Mouse (Mus musculus): ENCODE measurements around the gene Accs. TPM values are rescaled to one million over a fixed set of nuclear protein-coding genes. Genes with fewer than 3 reads are reported as not detected.

Accs gene
- polyA plus RNA-seq, 1 experiment from 2014 or later = 4.0 TPM

DNA sequence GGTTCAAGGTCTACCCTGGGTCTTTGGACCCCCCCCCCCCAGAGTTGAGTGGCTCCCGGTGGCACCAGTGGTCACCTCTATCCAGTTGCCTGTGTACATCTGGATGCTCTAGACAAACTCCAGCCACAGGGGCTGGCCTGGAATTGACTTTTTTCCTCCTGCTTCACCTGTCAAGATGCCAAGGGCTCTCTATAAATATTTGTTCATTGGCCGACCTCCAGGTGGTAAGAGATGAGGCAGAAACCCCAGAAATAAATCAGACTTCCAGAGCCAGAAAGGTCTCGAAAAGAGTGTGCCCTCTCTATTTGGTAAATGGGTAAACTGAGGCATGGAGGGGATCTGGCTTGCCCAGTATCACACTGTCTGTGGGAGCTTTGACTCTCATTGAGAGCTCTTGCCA lies 31.2 kb upstream of the Accs start:
- Histone ChIP-seq H3K36me3 (ENCODE audit: control insufficient read depth, insufficient read depth, low read length) (no peaks in the 10 kb centered on the region), H3K27ac (ENCODE audit: low read depth, low read length) (no peak overlapping the region), H3K4me2 (ENCODE audit: low read length) (no peak overlapping the region), H3K27me3 (replicated peaks; ENCODE audit: control insufficient read depth, insufficient read depth, low read length) (no peaks in the 10 kb centered on the region), H3K4me1 (ENCODE audit: control insufficient read depth, insufficient read depth, low read depth, low read length) (no peaks in the 10 kb centered on the region), H3K9ac (ENCODE audit: low read depth, low read length) (no peak overlapping the region), H3K9me3 (ENCODE audit: control insufficient read depth, low read length) (no peaks in the 10 kb centered on the region), H3K4me3 (ENCODE audit: low read length) (no peak overlapping the region)
- WGBS = 81% methylated on average over 3 of the region's 3 CpGs
- ATAC-seq = no peak

DNA sequence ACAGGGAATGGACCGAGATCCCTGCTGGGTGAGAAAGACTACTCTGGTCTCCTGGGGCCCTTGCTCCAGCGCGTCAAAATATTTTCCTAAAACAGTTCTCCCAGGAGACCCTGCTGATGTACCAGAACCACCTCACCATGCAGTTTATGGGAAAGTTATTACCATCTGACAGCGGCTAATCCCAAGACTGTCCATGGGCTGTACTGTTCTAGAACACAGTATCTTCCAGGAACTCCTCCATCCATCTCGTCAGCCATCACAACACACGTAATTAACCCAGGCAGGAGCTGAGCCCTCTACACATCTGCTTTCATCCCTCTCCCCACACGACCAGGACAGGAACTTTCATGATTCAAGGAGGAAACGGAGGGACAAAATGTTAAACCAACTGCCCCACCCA lies 30.7 kb upstream of the Accs start:
- H3K4me2 ChIP-seq (ENCODE audit: low read length) = no peak overlapping the region
- no peaks in the 10 kb centered on the region for H3K9me3 ChIP-seq (ENCODE audit: control insufficient read depth, low read length)
- H3K27me3 ChIP-seq (replicated peaks; ENCODE audit: control insufficient read depth, insufficient read depth, low read length) = no peaks in the 10 kb centered on the region
- no peak overlapping the region for H3K27ac ChIP-seq (ENCODE audit: low read depth, low read length)
- no peak for ATAC-seq
- no peaks in the 10 kb centered on the region for H3K36me3 ChIP-seq (ENCODE audit: control insufficient read depth, insufficient read depth, low read length)
- no peak overlapping the region for H3K9ac ChIP-seq (ENCODE audit: low read depth, low read length)
- no peaks in the 10 kb centered on the region for H3K4me1 ChIP-seq (ENCODE audit: control insufficient read depth, insufficient read depth, low read depth, low read length)
- H3K4me3 ChIP-seq (ENCODE audit: low read length) = no peak overlapping the region
- 61% methylated on average over 8 of the region's 8 CpGs for WGBS

- ATAC-seq = no peak
- Histone ChIP-seq H3K27ac (ENCODE audit: low read depth, low read length) (no peak overlapping the region), H3K4me3 (ENCODE audit: low read length) (no peak overlapping the region), H3K9ac (ENCODE audit: low read depth, low read length) (no peak overlapping the region), H3K9me3 (ENCODE audit: control insufficient read depth, low read length) (no peaks in the 10 kb centered on the region), H3K4me2 (ENCODE audit: low read length) (no peak overlapping the region), H3K27me3 (replicated peaks; ENCODE audit: control insufficient read depth, insufficient read depth, low read length) (no peaks in the 10 kb centered on the region), H3K36me3 (ENCODE audit: control insufficient read depth, insufficient read depth, low read length) (no peaks in the 10 kb centered on the region), H3K4me1 (ENCODE audit: control insufficient read depth, insufficient read depth, low read depth, low read length) (peaks cover 9% of the 10 kb centered on the region)
- WGBS = 74% methylated on average over 5 of the region's 5 CpGs
Measured at GRCm38 (mm10) chr2:93877005-93877404, 27.3 kb upstream of the Accs start.

GRCm38 (mm10) chr2:93874606-93875005 lies 24.9 kb upstream of the Accs start:
- ATAC-seq = peak; percentile 24; the same call in 1 of the 2 replicates
- WGBS = 83% methylated on average over 3 of the region's 3 CpGs
- no peaks in the 10 kb centered on the region for H3K9me3 ChIP-seq (ENCODE audit: control insufficient read depth, low read length)
- no peaks in the 10 kb centered on the region for H3K36me3 ChIP-seq (ENCODE audit: control insufficient read depth, insufficient read depth, low read length)
- H3K4me2 ChIP-seq (ENCODE audit: low read length) = no peak overlapping the region
- H3K27me3 ChIP-seq (replicated peaks; ENCODE audit: control insufficient read depth, insufficient read depth, low read length) = no peaks in the 10 kb centered on the region
- no peak overlapping the region for H3K4me3 ChIP-seq (ENCODE audit: low read length)
- peaks cover 9% of the 10 kb centered on the region for H3K4me1 ChIP-seq (ENCODE audit: control insufficient read depth, insufficient read depth, low read depth, low read length)
- no peak overlapping the region for H3K27ac ChIP-seq (ENCODE audit: low read depth, low read length)
- no peak overlapping the region for H3K9ac ChIP-seq (ENCODE audit: low read depth, low read length)

DNA sequence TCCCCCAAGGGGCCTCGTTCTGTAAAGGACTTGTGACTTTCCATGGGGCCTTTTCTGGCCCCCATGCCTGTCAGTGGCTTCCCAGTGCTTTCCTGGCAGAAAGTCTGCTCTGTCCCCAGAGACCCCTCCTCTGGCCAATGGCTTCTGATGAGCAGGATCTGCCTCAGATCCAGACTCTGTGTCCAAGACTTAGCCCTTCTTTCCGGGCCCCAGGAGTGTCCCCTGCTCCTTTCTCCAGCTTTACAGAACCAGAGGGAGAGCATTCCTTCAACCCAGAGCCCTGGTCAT lies 24.4 kb upstream of the Accs start:
- no peak for ATAC-seq
- peak overlapping the region; percentile 9; the same call in 1 of the 2 replicates for H3K9ac ChIP-seq (ENCODE audit: low read depth, low read length)
- H3K9me3 ChIP-seq (ENCODE audit: control insufficient read depth, low read length) = no peaks in the 10 kb centered on the region
- no peaks in the 10 kb centered on the region for H3K36me3 ChIP-seq (ENCODE audit: control insufficient read depth, insufficient read depth, low read length)
- no peak overlapping the region for H3K4me2 ChIP-seq (ENCODE audit: low read length)
- no peak overlapping the region for H3K4me3 ChIP-seq (ENCODE audit: low read length)
- H3K27ac ChIP-seq (ENCODE audit: low read depth, low read length) = no peak overlapping the region
- no peaks in the 10 kb centered on the region for H3K27me3 ChIP-seq (replicated peaks; ENCODE audit: control insufficient read depth, insufficient read depth, low read length)
- H3K4me1 ChIP-seq (ENCODE audit: control insufficient read depth, insufficient read depth, low read depth, low read length) = peaks cover 9% of the 10 kb centered on the region
- 41% methylated on average over 2 of the region's 2 CpGs for WGBS

DNA sequence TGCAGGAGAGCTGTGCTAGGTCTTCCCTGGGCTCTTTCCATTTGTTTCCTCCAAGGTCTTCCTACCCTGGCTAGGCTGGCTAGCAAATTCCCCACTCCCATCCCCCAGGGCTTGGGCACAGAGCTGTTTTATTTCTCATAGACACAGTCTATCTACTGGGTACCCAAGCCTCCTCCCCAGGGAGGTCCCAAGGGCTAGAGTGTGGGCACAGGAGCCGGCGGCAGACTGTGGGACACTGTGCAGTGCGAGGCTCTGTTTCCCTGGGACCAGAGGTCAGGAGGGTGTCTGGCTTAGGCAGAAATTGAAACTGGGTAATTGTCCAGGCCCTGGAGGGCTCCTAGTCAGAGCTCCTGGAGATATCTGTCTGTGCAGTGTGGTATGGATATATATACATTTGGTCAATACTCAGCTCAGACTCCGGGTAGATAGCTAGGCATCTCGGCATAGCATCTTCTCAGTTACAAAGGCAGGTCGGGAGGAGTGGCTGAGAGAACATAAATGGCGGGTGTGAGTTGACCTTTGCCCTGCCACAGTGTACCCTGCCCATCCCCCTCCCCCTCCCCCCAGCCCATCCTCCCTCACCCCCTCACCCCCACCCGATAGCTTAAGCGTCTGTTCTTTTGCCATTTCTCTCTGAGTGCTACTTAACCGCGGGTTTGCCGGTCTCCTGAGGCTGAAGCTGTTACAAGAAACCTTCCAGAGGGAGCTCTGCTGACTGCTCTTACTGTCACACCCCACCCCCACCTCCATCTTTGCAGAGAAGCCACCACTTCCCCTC lies 23.9 kb upstream of the Accs start:
- Histone ChIP-seq H3K4me2 (ENCODE audit: low read length) (no peak overlapping the region), H3K4me3 (ENCODE audit: low read length) (no peak overlapping the region), H3K9me3 (ENCODE audit: control insufficient read depth, low read length) (no peaks in the 10 kb centered on the region), H3K9ac (ENCODE audit: low read depth, low read length) (peak overlapping the region; percentile 27), H3K27ac (ENCODE audit: low read depth, low read length) (0 out of 2 replicates have a peak overlapping the region, but pooled peaks have one; percentile 34), H3K4me1 (ENCODE audit: control insufficient read depth, insufficient read depth, low read depth, low read length) (peaks cover 9% of the 10 kb centered on the region), H3K36me3 (ENCODE audit: control insufficient read depth, insufficient read depth, low read length) (no peaks in the 10 kb centered on the region), H3K27me3 (replicated peaks; ENCODE audit: control insufficient read depth, insufficient read depth, low read length) (no peaks in the 10 kb centered on the region)
- WGBS = 21% methylated on average over 12 of the region's 12 CpGs
- ATAC-seq = peak; percentile 38; the same call in 1 of the 2 replicates

GRCm38 (mm10) chr2:93872257-93872656 lies 22.5 kb upstream of the Accs start:
- Histone ChIP-seq H3K4me1 (ENCODE audit: control insufficient read depth, insufficient read depth, low read depth, low read length) (peaks cover 9% of the 10 kb centered on the region), H3K4me3 (ENCODE audit: low read length) (no peak overlapping the region), H3K27ac (ENCODE audit: low read depth, low read length) (no peak overlapping the region), H3K9ac (ENCODE audit: low read depth, low read length) (no peak overlapping the region), H3K36me3 (ENCODE audit: control insufficient read depth, insufficient read depth, low read length) (no peaks in the 10 kb centered on the region), H3K4me2 (ENCODE audit: low read length) (no peak overlapping the region), H3K27me3 (replicated peaks; ENCODE audit: control insufficient read depth, insufficient read depth, low read length) (no peaks in the 10 kb centered on the region), H3K9me3 (ENCODE audit: control insufficient read depth, low read length) (no peaks in the 10 kb centered on the region)
- no peak for ATAC-seq
- WGBS = 50% methylated on average over 7 of the region's 7 CpGs

DNA sequence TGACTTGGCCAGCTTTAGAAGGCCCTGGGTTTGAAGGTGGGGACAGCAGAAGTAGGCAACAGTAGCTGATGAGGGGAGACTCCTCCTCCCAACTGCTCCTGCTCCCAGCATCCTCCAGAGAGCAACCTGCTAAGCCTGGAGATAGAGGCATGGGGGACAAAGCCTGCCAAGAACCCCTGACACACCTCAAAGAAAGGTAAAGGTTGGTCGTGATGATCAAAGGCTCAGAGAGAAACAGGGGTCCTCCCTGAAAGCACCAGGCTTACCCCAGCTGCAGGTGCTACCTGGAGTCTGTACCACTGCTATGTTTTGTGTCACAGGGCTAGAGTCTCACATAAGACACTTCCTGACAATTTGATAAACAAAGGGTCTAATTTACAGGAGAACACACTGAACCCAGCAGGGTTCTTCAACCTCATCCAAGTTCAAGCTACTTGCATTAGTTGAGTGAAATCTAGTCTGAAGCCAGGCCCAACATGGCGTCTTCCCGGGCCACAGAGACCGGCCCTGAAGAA lies 21.7 kb upstream of the Accs start:
- Histone ChIP-seq H3K27me3 (replicated peaks; ENCODE audit: control insufficient read depth, insufficient read depth, low read length) (no peaks in the 10 kb centered on the region), H3K4me3 (ENCODE audit: low read length) (no peak overlapping the region), H3K9ac (ENCODE audit: low read depth, low read length) (no peak overlapping the region), H3K27ac (ENCODE audit: low read depth, low read length) (no peak overlapping the region), H3K4me2 (ENCODE audit: low read length) (no peak overlapping the region), H3K4me1 (ENCODE audit: control insufficient read depth, insufficient read depth, low read depth, low read length) (peaks cover 9% of the 10 kb centered on the region), H3K36me3 (ENCODE audit: control insufficient read depth, insufficient read depth, low read length) (no peaks in the 10 kb centered on the region), H3K9me3 (ENCODE audit: control insufficient read depth, low read length) (no peaks in the 10 kb centered on the region)
- 87% methylated on average over 4 of the region's 4 CpGs for WGBS
- no peak for ATAC-seq

- H3K36me3 ChIP-seq (ENCODE audit: control insufficient read depth, insufficient read depth, low read length) = no peaks in the 10 kb centered on the region
- no peaks in the 10 kb centered on the region for H3K9me3 ChIP-seq (ENCODE audit: control insufficient read depth, low read length)
- H3K27me3 ChIP-seq (replicated peaks; ENCODE audit: control insufficient read depth, insufficient read depth, low read length) = no peaks in the 10 kb centered on the region
- H3K27ac ChIP-seq (ENCODE audit: low read depth, low read length) = no peak overlapping the region
- H3K4me1 ChIP-seq (ENCODE audit: control insufficient read depth, insufficient read depth, low read depth, low read length) = peaks cover 9% of the 10 kb centered on the region
- H3K4me2 ChIP-seq (ENCODE audit: low read length) = no peak overlapping the region
- H3K9ac ChIP-seq (ENCODE audit: low read depth, low read length) = no peak overlapping the region
- H3K4me3 ChIP-seq (ENCODE audit: low read length) = no peak overlapping the region
- WGBS = 38% methylated on average over 4 of the region's 4 CpGs
- ATAC-seq = peak; percentile 43; the same call in 1 of the 2 replicates
Measured at GRCm38 (mm10) chr2:93870842-93871241, 21.1 kb upstream of the Accs start.
